Mouse (Mus musculus): ENCODE measurements around the gene Dnajc7. TPM values are rescaled to one million over a fixed set of nuclear protein-coding genes. Genes with fewer than 3 reads are reported as not detected.
"Not testable (repeated sequence)": the region's sequence is repeated elsewhere in the genome, so short reads cannot be mapped to it uniquely, and the experiment has no call there.

Dnajc7 gene
- 235 and 267 TPM in 2 replicates for polyA plus RNA-seq (2015; fragmentation: Nextera tagmentation; extraction: Ambion mirVana)

- H3K4me1 ChIP-seq (ENCODE audit: insufficient read depth, low read length), result peaks cover 29% of the 10 kb centered on the region
- H3K9ac ChIP-seq (replicated peaks; ENCODE audit: low read length), result peak within 1 kb of the TSS; percentile 88
- H3K27ac ChIP-seq (ENCODE audit: low read length), result peak within 1 kb of the TSS; percentile 93
- H3K36me3 ChIP-seq (ENCODE audit: insufficient read depth, low read length), result peaks cover 3% of the 10 kb centered on the region; the same call in 1 of the 2 replicates
- under 1% methylated on average over 11 of the region's 11 CpGs for whole genome bisulfite sequencing
- peak within 1 kb of the TSS; percentile 72 for H3K4me2 ChIP-seq (replicated peaks; ENCODE audit: low read depth, low read length)
- ATAC-seq (ENCODE audit: low FRiP score, low TSS enrichment), result 0 out of 2 replicates have a peak, but pooled peaks have one; percentile 0
- no peaks in the 10 kb centered on the region for H3K27me3 ChIP-seq (ENCODE audit: insufficient read depth, low read length)
- no peaks in the 10 kb centered on the region for H3K9me3 ChIP-seq (ENCODE audit: low read length)
- H3K4me3 ChIP-seq (ENCODE audit: low read length), result peak within 1 kb of the TSS; percentile 72
Observed at GRCm38 (mm10) chr11:100619982-100620381, at the start of gene Dnajc7. Gene Dnajc7, minus strand, starts transcription at chr11:100620168.

DNA sequence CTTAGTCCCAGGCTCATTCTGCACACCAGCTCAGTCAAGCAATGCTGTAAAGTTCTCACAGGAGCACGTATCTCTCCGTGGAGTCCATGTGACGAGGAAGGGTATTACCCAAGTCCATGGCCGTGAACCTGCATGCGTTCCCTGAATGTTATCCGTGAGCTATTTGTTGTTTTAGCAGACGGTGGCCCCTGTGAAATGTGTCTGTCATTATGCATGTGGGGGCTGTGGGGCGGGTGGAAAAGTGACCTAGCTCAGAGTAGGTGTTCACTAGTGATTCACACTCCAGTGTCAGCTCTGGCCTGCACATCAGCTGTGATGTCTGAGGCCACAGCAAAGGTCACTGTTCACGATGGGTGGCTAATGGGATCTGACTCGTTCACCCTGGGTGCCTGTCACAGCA is 39.8 kb upstream of the Dnajc7 start:
- Histone ChIP-seq H3K27ac (ENCODE audit: low read length) (no peak overlapping the region), H3K36me3 (ENCODE audit: insufficient read depth, low read length) (no peaks in the 10 kb centered on the region), H3K4me3 (ENCODE audit: low read length) (no peak overlapping the region), H3K27me3 (ENCODE audit: insufficient read depth, low read length) (no peaks in the 10 kb centered on the region), H3K4me2 (replicated peaks; ENCODE audit: low read depth, low read length) (no peak overlapping the region), H3K9me3 (ENCODE audit: low read length) (no peaks in the 10 kb centered on the region), H3K9ac (replicated peaks; ENCODE audit: low read length) (no peak overlapping the region), H3K4me1 (ENCODE audit: insufficient read depth, low read length) (peaks cover 11% of the 10 kb centered on the region; the same call in 1 of the 2 replicates)
- no peak for ATAC-seq (ENCODE audit: low FRiP score, low TSS enrichment)
- WGBS, result 31% methylated on average over 10 of the region's 10 CpGs

DNA sequence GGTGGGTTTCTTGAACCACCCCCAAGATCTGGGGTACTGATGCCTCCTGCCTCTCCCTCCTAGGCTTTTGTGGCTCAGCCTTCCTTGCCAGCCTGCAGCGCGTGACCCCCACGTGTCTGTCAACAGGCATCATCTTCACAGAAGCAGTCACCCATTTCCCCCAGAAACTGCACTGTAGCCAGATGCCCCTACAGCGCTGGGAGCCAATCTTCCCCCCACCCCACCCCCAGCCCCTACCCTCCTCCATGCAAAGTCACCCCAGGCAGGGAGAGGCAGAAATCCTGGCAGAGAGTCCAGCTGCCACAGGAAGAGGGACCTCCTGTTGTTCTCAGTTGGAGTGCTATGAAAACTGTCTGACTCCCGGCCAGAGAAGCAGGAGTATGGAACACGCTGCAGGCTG is 36.5 kb upstream of the Dnajc7 start:
- peak; percentile 58; the same call in 1 of the 2 replicates for ATAC-seq (ENCODE audit: low FRiP score, low TSS enrichment)
- Histone ChIP-seq H3K27me3 (ENCODE audit: insufficient read depth, low read length) (peaks cover 2% of the 10 kb centered on the region), H3K9ac (replicated peaks; ENCODE audit: low read length) (0 out of 2 replicates have a peak overlapping the region, but pooled peaks have one; percentile 8), H3K4me3 (ENCODE audit: low read length) (no peak overlapping the region), H3K4me2 (replicated peaks; ENCODE audit: low read depth, low read length) (no peak overlapping the region), H3K4me1 (ENCODE audit: insufficient read depth, low read length) (peaks cover 21% of the 10 kb centered on the region; the same call in 1 of the 2 replicates), H3K9me3 (ENCODE audit: low read length) (no peaks in the 10 kb centered on the region), H3K36me3 (ENCODE audit: insufficient read depth, low read length) (no peaks in the 10 kb centered on the region), H3K27ac (ENCODE audit: low read length) (no peak overlapping the region)
- 14% methylated on average over 6 of the region's 6 CpGs for WGBS

- H3K9me3 ChIP-seq (ENCODE audit: low read length); H3K27ac ChIP-seq (ENCODE audit: low read length); H3K4me2 ChIP-seq (replicated peaks; ENCODE audit: low read depth, low read length); H3K4me3 ChIP-seq (ENCODE audit: low read length); H3K36me3 ChIP-seq (ENCODE audit: insufficient read depth, low read length); H3K9ac ChIP-seq (replicated peaks; ENCODE audit: low read length); ATAC-seq (ENCODE audit: low FRiP score, low TSS enrichment): not testable (repeated sequence)
- peaks cover 22% of the 10 kb centered on the region; the same call in 1 of the 2 replicates for H3K4me1 ChIP-seq (ENCODE audit: insufficient read depth, low read length)
- 48% methylated on average over 2 of the region's 3 CpGs for WGBS
- peaks cover 10% of the 10 kb centered on the region for H3K27me3 ChIP-seq (ENCODE audit: insufficient read depth, low read length)
Observed at GRCm38 (mm10) chr11:100655589-100655988, 35.6 kb upstream of the Dnajc7 start.

DNA sequence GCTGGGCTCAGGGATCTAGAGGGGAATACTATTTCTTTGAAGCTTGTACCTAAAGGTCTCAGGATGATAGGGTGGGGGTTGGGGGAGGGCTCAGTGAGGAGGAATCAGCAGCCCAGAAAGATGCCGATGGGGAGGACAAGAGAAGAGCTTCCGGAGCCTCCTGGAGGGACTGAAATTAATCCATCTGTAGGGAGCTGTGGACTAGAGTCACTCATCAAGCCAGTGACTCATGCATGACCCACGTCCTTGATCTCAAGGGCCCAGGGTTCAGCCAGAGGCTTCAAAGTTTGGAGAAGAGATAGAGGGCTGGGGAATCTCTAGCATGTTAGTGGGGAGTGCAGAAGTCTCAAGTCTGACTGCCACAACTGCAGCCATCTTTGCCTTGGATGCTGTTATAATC is 31.8 kb upstream of the Dnajc7 start:
- no peaks in the 10 kb centered on the region for H3K9me3 ChIP-seq (ENCODE audit: low read length)
- no peak overlapping the region for H3K4me3 ChIP-seq (ENCODE audit: low read length)
- peaks cover 19% of the 10 kb centered on the region; the same call in 1 of the 2 replicates for H3K4me1 ChIP-seq (ENCODE audit: insufficient read depth, low read length)
- no peak overlapping the region for H3K9ac ChIP-seq (replicated peaks; ENCODE audit: low read length)
- no peak overlapping the region for H3K4me2 ChIP-seq (replicated peaks; ENCODE audit: low read depth, low read length)
- 16% methylated on average over 3 of the region's 3 CpGs for WGBS
- no peaks in the 10 kb centered on the region for H3K36me3 ChIP-seq (ENCODE audit: insufficient read depth, low read length)
- H3K27ac ChIP-seq (ENCODE audit: low read length), result no peak overlapping the region
- no peak for ATAC-seq (ENCODE audit: low FRiP score, low TSS enrichment)
- peaks cover 20% of the 10 kb centered on the region for H3K27me3 ChIP-seq (ENCODE audit: insufficient read depth, low read length)

DNA sequence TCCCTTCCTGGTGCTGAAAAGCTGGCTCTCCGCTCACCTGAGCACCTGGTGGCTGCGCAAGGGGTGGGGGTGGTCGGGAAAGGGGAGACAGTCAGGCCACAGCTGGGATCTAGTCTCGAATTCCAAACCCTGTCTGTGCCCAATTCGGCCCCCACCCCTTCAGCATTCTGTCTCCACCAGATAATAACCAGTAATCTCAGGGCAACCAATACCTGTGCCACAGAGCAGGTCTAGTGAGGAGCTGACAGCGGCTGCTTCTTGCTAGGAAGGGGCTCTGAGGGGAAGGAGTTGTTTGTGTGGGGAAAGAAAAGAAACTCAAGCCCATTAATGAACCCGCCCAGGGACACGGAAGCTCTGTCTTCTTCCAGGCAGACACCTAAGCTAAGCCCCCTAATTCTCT is 31.2 kb upstream of the Dnajc7 start:
- ATAC-seq (ENCODE audit: low FRiP score, low TSS enrichment), result no peak
- H3K9me3 ChIP-seq (ENCODE audit: low read length), result no peaks in the 10 kb centered on the region
- H3K4me2 ChIP-seq (replicated peaks; ENCODE audit: low read depth, low read length), result no peak overlapping the region
- 14% methylated on average over 6 of the region's 8 CpGs for WGBS
- no peak overlapping the region for H3K27ac ChIP-seq (ENCODE audit: low read length)
- no peak overlapping the region for H3K4me3 ChIP-seq (ENCODE audit: low read length)
- H3K36me3 ChIP-seq (ENCODE audit: insufficient read depth, low read length), result no peaks in the 10 kb centered on the region
- peaks cover 15% of the 10 kb centered on the region; the same call in 1 of the 2 replicates for H3K4me1 ChIP-seq (ENCODE audit: insufficient read depth, low read length)
- 0 out of 2 replicates have a peak overlapping the region, but pooled peaks have one; percentile 8 for H3K9ac ChIP-seq (replicated peaks; ENCODE audit: low read length)
- H3K27me3 ChIP-seq (ENCODE audit: insufficient read depth, low read length), result peaks cover 20% of the 10 kb centered on the region

GRCm38 (mm10) chr11:100648405-100648804 is 28.4 kb upstream of the Dnajc7 start:
- Histone ChIP-seq H3K27me3 (ENCODE audit: insufficient read depth, low read length) (peaks cover 22% of the 10 kb centered on the region), H3K4me3 (ENCODE audit: low read length) (no peak overlapping the region), H3K4me1 (ENCODE audit: insufficient read depth, low read length) (0 out of 2 replicates have a peak, but pooled peaks cover 5% of the 10 kb centered on the region), H3K4me2 (replicated peaks; ENCODE audit: low read depth, low read length) (no peak overlapping the region), H3K27ac (ENCODE audit: low read length) (no peak overlapping the region), H3K9me3 (ENCODE audit: low read length) (no peaks in the 10 kb centered on the region), H3K9ac (replicated peaks; ENCODE audit: low read length) (no peak overlapping the region), H3K36me3 (ENCODE audit: insufficient read depth, low read length) (no peaks in the 10 kb centered on the region)
- WGBS, result 85% methylated on average over 8 of the region's 8 CpGs
- no peak for ATAC-seq (ENCODE audit: low FRiP score, low TSS enrichment)

GRCm38 (mm10) chr11:100646265-100646664 is 26.3 kb upstream of the Dnajc7 start:
- Histone ChIP-seq H3K9me3 (ENCODE audit: low read length) (no peaks in the 10 kb centered on the region), H3K4me3 (ENCODE audit: low read length) (no peak overlapping the region), H3K4me1 (ENCODE audit: insufficient read depth, low read length) (no peaks in the 10 kb centered on the region), H3K36me3 (ENCODE audit: insufficient read depth, low read length) (no peaks in the 10 kb centered on the region), H3K9ac (replicated peaks; ENCODE audit: low read length) (no peak overlapping the region), H3K4me2 (replicated peaks; ENCODE audit: low read depth, low read length) (no peak overlapping the region), H3K27ac (ENCODE audit: low read length) (no peak overlapping the region), H3K27me3 (ENCODE audit: insufficient read depth, low read length) (peaks cover 18% of the 10 kb centered on the region)
- ATAC-seq (ENCODE audit: low FRiP score, low TSS enrichment), result no peak
- 15% methylated on average over 1 of the region's 1 CpGs for WGBS

DNA sequence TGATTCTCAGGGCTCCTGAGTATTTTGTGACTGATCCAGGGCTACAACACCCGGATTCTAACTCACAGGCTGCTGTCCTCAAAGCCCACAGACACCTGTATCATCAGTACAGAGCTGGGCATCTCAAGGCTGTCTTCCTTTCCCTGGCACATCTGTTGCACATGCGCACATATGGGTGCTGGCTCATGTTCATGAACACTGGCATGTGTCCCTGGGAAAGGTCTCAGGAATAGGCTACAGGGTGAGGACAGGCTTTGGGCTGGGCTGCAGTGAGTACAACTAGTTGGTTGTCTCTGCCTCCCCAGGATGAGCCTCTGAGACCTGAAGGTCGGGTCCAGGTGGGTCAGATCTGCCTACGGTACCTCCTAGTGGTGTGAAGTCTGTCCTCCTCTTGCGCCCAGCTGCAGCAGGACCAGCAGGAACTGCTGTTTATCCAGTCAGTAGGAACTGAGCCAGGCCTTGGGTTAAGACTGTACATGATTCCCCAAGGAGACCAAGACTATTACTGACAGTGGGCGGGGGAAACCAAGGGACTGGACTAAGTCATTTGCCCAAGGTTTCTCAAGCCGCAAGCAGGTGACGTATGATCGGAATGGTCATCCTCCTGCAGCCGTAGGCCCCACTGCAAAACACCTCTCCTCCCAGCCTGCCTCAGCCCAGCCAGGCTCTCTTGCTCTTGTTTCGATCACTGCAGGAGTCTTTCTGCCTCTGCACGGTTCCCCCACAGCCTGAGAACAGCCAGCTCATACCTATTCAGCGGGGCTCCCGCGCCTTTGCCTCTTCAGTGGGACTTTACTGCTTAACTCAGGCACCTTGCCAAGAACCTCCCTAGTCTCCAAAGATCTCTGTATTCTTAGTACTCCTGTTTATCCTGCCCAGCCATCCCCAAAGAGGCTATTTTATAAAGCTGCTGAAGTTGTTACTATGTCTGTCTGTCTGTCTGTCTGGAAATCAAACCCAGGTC is 23.9 kb upstream of the Dnajc7 start:
- WGBS, result 65% methylated on average over 15 of the region's 15 CpGs
- no peaks in the 10 kb centered on the region for H3K36me3 ChIP-seq (ENCODE audit: insufficient read depth, low read length)
- no peak for ATAC-seq (ENCODE audit: low FRiP score, low TSS enrichment)

More for the DNA sequence above, 23.9 kb upstream of the Dnajc7 start:
- Histone ChIP-seq H3K4me1 (ENCODE audit: insufficient read depth, low read length) (peaks cover 10% of the 10 kb centered on the region), H3K4me2 (replicated peaks; ENCODE audit: low read depth, low read length) (no peak overlapping the region), H3K27me3 (ENCODE audit: insufficient read depth, low read length) (peaks cover 21% of the 10 kb centered on the region), H3K9me3 (ENCODE audit: low read length) (no peaks in the 10 kb centered on the region), H3K4me3 (ENCODE audit: low read length) (no peak overlapping the region), H3K27ac (ENCODE audit: low read length) (no peak overlapping the region), H3K9ac (replicated peaks; ENCODE audit: low read length) (no peak overlapping the region)
